Mouse (Mus musculus): ENCODE results near the gene Duoxa1. TPM values are rescaled to one million over a fixed set of nuclear protein-coding genes. Genes with fewer than 3 reads are reported as not detected.

Gene Duoxa1
- polyA plus RNA-seq, 1 experiment from 2014 or later, result not detected

GRCm38 (mm10) chr2:122302574-122303241 lies 10.8 kb downstream of the Duoxa1 start:
- Histone ChIP-seq H3K27ac (ENCODE audit: low read depth, low read length) (no peak overlapping the region), H3K9ac (ENCODE audit: low read length) (no peak overlapping the region), H3K9me3 (ENCODE audit: control insufficient read depth, low read length) (no peaks in the 10 kb centered on the region), H3K36me3 (ENCODE audit: control insufficient read depth, insufficient read depth, low read length) (no peaks in the 10 kb centered on the region), H3K27me3 (ENCODE audit: control insufficient read depth, insufficient read depth, low read length) (peaks cover 49% of the 10 kb centered on the region), H3K4me1 (ENCODE audit: control insufficient read depth, insufficient read depth, low read length) (peaks cover 4% of the 10 kb centered on the region), H3K4me2 (ENCODE audit: low read depth) (no peak overlapping the region), H3K4me3 (ENCODE audit: low read depth, low read length) (no peak overlapping the region)
- DNase-seq (ENCODE audit: low spot score) (peak; percentile 75), ATAC-seq (ENCODE audit: insufficient read depth, low FRiP score, low TSS enrichment) (no peak)
- 12% methylated on average over 9 of the region's 9 CpGs for WGBS

GRCm38 (mm10) chr2:122301921-122302573 lies 11.5 kb downstream of the Duoxa1 start:
- peak overlapping the region; percentile 41 for H3K4me2 ChIP-seq (ENCODE audit: low read depth)
- no peaks in the 10 kb centered on the region for H3K36me3 ChIP-seq (ENCODE audit: control insufficient read depth, insufficient read depth, low read length)
- H3K9me3 ChIP-seq (ENCODE audit: control insufficient read depth, low read length), result no peaks in the 10 kb centered on the region
- DNase-seq (ENCODE audit: low spot score) (no peak), ATAC-seq (ENCODE audit: insufficient read depth, low FRiP score, low TSS enrichment) (0 out of 2 replicates have a peak, but pooled peaks have one; percentile 7)
- H3K4me3 ChIP-seq (ENCODE audit: low read depth, low read length), result peak overlapping the region; percentile 23
- WGBS, result 8% methylated on average over 23 of the region's 23 CpGs
- peaks cover 7% of the 10 kb centered on the region for H3K4me1 ChIP-seq (ENCODE audit: control insufficient read depth, insufficient read depth, low read length)
- no peak overlapping the region for H3K9ac ChIP-seq (ENCODE audit: low read length)
- H3K27ac ChIP-seq (ENCODE audit: low read depth, low read length), result no peak overlapping the region
- peaks cover 55% of the 10 kb centered on the region for H3K27me3 ChIP-seq (ENCODE audit: control insufficient read depth, insufficient read depth, low read length)

- Histone ChIP-seq H3K36me3 (ENCODE audit: control insufficient read depth, insufficient read depth, low read length) (no peaks in the 10 kb centered on the region), H3K4me2 (ENCODE audit: low read depth) (peak overlapping the region; percentile 41), H3K27ac (ENCODE audit: low read depth, low read length) (no peak overlapping the region), H3K27me3 (ENCODE audit: control insufficient read depth, insufficient read depth, low read length) (peaks cover 59% of the 10 kb centered on the region), H3K9me3 (ENCODE audit: control insufficient read depth, low read length) (no peaks in the 10 kb centered on the region), H3K9ac (ENCODE audit: low read length) (no peak overlapping the region), H3K4me1 (ENCODE audit: control insufficient read depth, insufficient read depth, low read length) (peaks cover 7% of the 10 kb centered on the region), H3K4me3 (ENCODE audit: low read depth, low read length) (peak overlapping the region; percentile 23)
- DNase-seq (ENCODE audit: low spot score) (peak; percentile 44), ATAC-seq (ENCODE audit: insufficient read depth, low FRiP score, low TSS enrichment) (peak; percentile 45)
- under 1% methylated on average over 45 of the region's 48 CpGs for WGBS
These were observed 12.2 kb downstream of the Duoxa1 start for GRCm38 (mm10) chr2:122301081-122301920.

- WGBS, result 4% methylated on average over 14 of the region's 14 CpGs
- Histone ChIP-seq H3K4me1 (ENCODE audit: control insufficient read depth, insufficient read depth, low read length) (peaks cover 7% of the 10 kb centered on the region), H3K4me2 (ENCODE audit: low read depth) (no peak overlapping the region), H3K4me3 (ENCODE audit: low read depth, low read length) (no peak overlapping the region), H3K9ac (ENCODE audit: low read length) (no peak overlapping the region), H3K27me3 (ENCODE audit: control insufficient read depth, insufficient read depth, low read length) (peaks cover 65% of the 10 kb centered on the region), H3K36me3 (ENCODE audit: control insufficient read depth, insufficient read depth, low read length) (no peaks in the 10 kb centered on the region), H3K9me3 (ENCODE audit: control insufficient read depth, low read length) (no peaks in the 10 kb centered on the region), H3K27ac (ENCODE audit: low read depth, low read length) (no peak overlapping the region)
- DNase-seq (ENCODE audit: low spot score) (no peak), ATAC-seq (ENCODE audit: insufficient read depth, low FRiP score, low TSS enrichment) (no peak)
These were observed 12.9 kb downstream of the Duoxa1 start for GRCm38 (mm10) chr2:122300656-122301020.

- 6% methylated on average over 14 of the region's 14 CpGs for WGBS
- Histone ChIP-seq H3K27me3 (ENCODE audit: control insufficient read depth, insufficient read depth, low read length) (peaks cover 71% of the 10 kb centered on the region), H3K36me3 (ENCODE audit: control insufficient read depth, insufficient read depth, low read length) (no peaks in the 10 kb centered on the region), H3K9ac (ENCODE audit: low read length) (no peak overlapping the region), H3K9me3 (ENCODE audit: control insufficient read depth, low read length) (no peaks in the 10 kb centered on the region), H3K4me1 (ENCODE audit: control insufficient read depth, insufficient read depth, low read length) (peaks cover 7% of the 10 kb centered on the region), H3K4me2 (ENCODE audit: low read depth) (no peak overlapping the region), H3K27ac (ENCODE audit: low read depth, low read length) (no peak overlapping the region), H3K4me3 (ENCODE audit: low read depth, low read length) (no peak overlapping the region)
- ATAC-seq (ENCODE audit: insufficient read depth, low FRiP score, low TSS enrichment) (no peak), DNase-seq (ENCODE audit: low spot score) (no peak)
These were observed 13.4 kb downstream of the Duoxa1 start for GRCm38 (mm10) chr2:122299911-122300655.

GRCm38 (mm10) chr2:122298596-122299490 lies 14.7 kb downstream of the Duoxa1 start, which contains the start of gene Duoxa2:
Gene Duoxa2, plus strand, starts transcription at chr2:122298900.
- Histone ChIP-seq H3K4me1 (ENCODE audit: control insufficient read depth, insufficient read depth, low read length) (peaks cover 7% of the 10 kb centered on the region), H3K9me3 (ENCODE audit: control insufficient read depth, low read length) (no peaks in the 10 kb centered on the region), H3K9ac (ENCODE audit: low read length) (no peak within 1 kb of the TSS), H3K36me3 (ENCODE audit: control insufficient read depth, insufficient read depth, low read length) (no peaks in the 10 kb centered on the region), H3K27ac (ENCODE audit: low read depth, low read length) (no peak within 1 kb of the TSS), H3K4me3 (ENCODE audit: low read depth, low read length) (peak within 1 kb of the TSS; percentile 9; the same call in 1 of the 2 replicates), H3K4me2 (ENCODE audit: low read depth) (peak within 1 kb of the TSS; percentile 21), H3K27me3 (ENCODE audit: control insufficient read depth, insufficient read depth, low read length) (peaks cover 78% of the 10 kb centered on the region)
- ATAC-seq (ENCODE audit: insufficient read depth, low FRiP score, low TSS enrichment) (no peak), DNase-seq (ENCODE audit: low spot score) (peak; percentile 49)
- under 1% methylated on average over 43 of the region's 43 CpGs for WGBS

GRCm38 (mm10) chr2:122298096-122298499 lies 15.4 kb downstream of the Duoxa1 start, which contains the start of gene Duox2:
Gene Duox2, minus strand, starts transcription at chr2:122298449.
- peak; percentile 36 for DNase-seq (ENCODE audit: low spot score)
- H3K36me3 ChIP-seq (ENCODE audit: control insufficient read depth, insufficient read depth, low read length), result no peaks in the 10 kb centered on the region

More at GRCm38 (mm10) chr2:122298096-122298499, 15.4 kb downstream of the Duoxa1 start, which contains the start of gene Duox2:
- Histone ChIP-seq H3K4me1 (ENCODE audit: control insufficient read depth, insufficient read depth, low read length) (peaks cover 7% of the 10 kb centered on the region), H3K4me2 (ENCODE audit: low read depth) (peak within 1 kb of the TSS; percentile 21), H3K9me3 (ENCODE audit: control insufficient read depth, low read length) (no peaks in the 10 kb centered on the region), H3K4me3 (ENCODE audit: low read depth, low read length) (peak within 1 kb of the TSS; percentile 9; the same call in 1 of the 2 replicates), H3K27me3 (ENCODE audit: control insufficient read depth, insufficient read depth, low read length) (peaks cover 78% of the 10 kb centered on the region), H3K27ac (ENCODE audit: low read depth, low read length) (no peak within 1 kb of the TSS), H3K9ac (ENCODE audit: low read length) (0 out of 2 replicates have a peak within 1 kb of the TSS, but pooled peaks have one; percentile 14)
- no peak for ATAC-seq (ENCODE audit: insufficient read depth, low FRiP score, low TSS enrichment)
- WGBS, result 3% methylated on average over 13 of the region's 13 CpGs
